Mouse (Mus musculus) liver, postnatal 0 days (tissue): Measurements from ENCODE around the gene Arhgap1. TPM values are rescaled to one million over a fixed set of nuclear protein-coding genes. Genes with fewer than 3 reads are reported as not detected.
A peak's percentile ranks its signal among the peaks of the same experiment; 100 is the strongest.

ENCODE experiments used
- ATAC-seq: fragments of 200-750 bp; cut with Nextera tagmentation; 2 replicates; pipeline ENCODE4 v1.8.0; 2017; ENCODE audit warnings: mild to moderate bottlenecking, moderate library complexity
- DNase-seq: peaks from one replicate; pipeline ENCODE4 v3.0.0-alpha.2; 2016
- H3K27ac ChIP-seq: fragments of 300-500 bp; sonication (generic); 2 replicates; pipeline ENCODE4 v1.5.1; 2014; ENCODE audit warnings: antibody characterized with exemption, moderate library complexity, mild to moderate bottlenecking, low read depth
- H3K27me3 ChIP-seq: fragments of 300-500 bp; sonication (generic); 2 replicates; pipeline ENCODE4 v1.6.1; 2014; ENCODE audit warnings: low read length, control low read depth, mixed read lengths; ENCODE audit not compliant: insufficient read depth
- H3K36me3 ChIP-seq: fragments of 300-500 bp; sonication (generic); replicated peaks from 2 replicates; pipeline ENCODE4 v1.6.1; 2014; ENCODE audit warnings: mild to moderate bottlenecking, control low read depth, low read length, moderate library complexity, mixed read lengths; ENCODE audit not compliant: insufficient read depth
- H3K4me1 ChIP-seq: fragments of 300-500 bp; sonication (generic); 2 replicates; pipeline ENCODE4 v1.6.1; 2014; ENCODE audit warnings: antibody characterized with exemption, mild to moderate bottlenecking, control low read depth; ENCODE audit not compliant: insufficient read depth
- H3K4me2 ChIP-seq: fragments of 300-500 bp; sonication (generic); 2 replicates; pipeline ENCODE4 v1.6.1; 2014; ENCODE audit warnings: low read depth, mild to moderate bottlenecking, low read length, moderate library complexity, mixed read lengths
- H3K4me3 ChIP-seq: fragments of 300-500 bp; sonication (generic); 2 replicates; pipeline ENCODE4 v1.5.1; 2014; ENCODE audit warnings: low read depth, low read length
- H3K9ac ChIP-seq: fragments of 300-500 bp; sonication (generic); replicated peaks from 2 replicates; pipeline ENCODE4 v1.6.1; 2014; ENCODE audit warnings: mild to moderate bottlenecking, moderate library complexity
- H3K9me3 ChIP-seq: fragments of 300-500 bp; sonication (generic); 2 replicates; pipeline ENCODE4 v1.6.1; 2016; ENCODE audit warnings: mild to moderate bottlenecking, control low read depth, low read length, mixed read lengths
- CTCF ChIP-seq: sonication (generic); IDR thresholded peaks from 2 replicates; pipeline ENCODE4 v1.5.1; 2016; ENCODE audit warnings: antibody characterized with exemption, low read depth
- EP300 ChIP-seq: IDR thresholded peaks from 2 replicates; pipeline ENCODE4 v1.6.1; 2016; ENCODE audit warnings: antibody characterized with exemption, low read depth, mild to moderate bottlenecking
- WGBS: fragments of 180-500 bp; shearing (Covaris S2); extraction: QIAGEN DNeasy Blood & Tissue Kit; methylation state at CpG from one replicate; pipeline ENCODE4 v1.1.7; 2014; ENCODE audit not compliant: insufficient replicate concordance; 5-methylcytosine and 5-hydroxymethylcytosine counted together
- polyA plus RNA-seq: library from polyadenylated mRNA; unstranded; fragments of >200 nt; fragmentation: Nextera tagmentation; extraction: Ambion mirVana; gene quantifications from 2 replicates; pipeline ENCODE4 v1.2.1, GENCODE M21; 2015

The Arhgap1 gene
- polyA plus RNA-seq, 1 experiment from 2014 or later = 27.3 TPM

- 94% methylated on average over 2 of the region's 2 CpGs for WGBS
- no peak for ATAC-seq
- Histone ChIP-seq H3K4me3 (no peak overlapping the region), H3K27me3 (no peaks in the 10 kb centered on the region), H3K4me1 (no peaks in the 10 kb centered on the region), H3K36me3 (peaks cover 71% of the 10 kb centered on the region), H3K9ac (no peak overlapping the region), H3K27ac (no peak overlapping the region), H3K4me2 (no peak overlapping the region), H3K9me3 (no peaks in the 10 kb centered on the region)
- no peak for DNase-seq
- TF ChIP-seq EP300 = no peak
- no peak for TF ChIP-seq CTCF
Measured at GRCm38 (mm10) chr2:91673587-91673986, 23.9 kb downstream of the Arhgap1 start.

DNA sequence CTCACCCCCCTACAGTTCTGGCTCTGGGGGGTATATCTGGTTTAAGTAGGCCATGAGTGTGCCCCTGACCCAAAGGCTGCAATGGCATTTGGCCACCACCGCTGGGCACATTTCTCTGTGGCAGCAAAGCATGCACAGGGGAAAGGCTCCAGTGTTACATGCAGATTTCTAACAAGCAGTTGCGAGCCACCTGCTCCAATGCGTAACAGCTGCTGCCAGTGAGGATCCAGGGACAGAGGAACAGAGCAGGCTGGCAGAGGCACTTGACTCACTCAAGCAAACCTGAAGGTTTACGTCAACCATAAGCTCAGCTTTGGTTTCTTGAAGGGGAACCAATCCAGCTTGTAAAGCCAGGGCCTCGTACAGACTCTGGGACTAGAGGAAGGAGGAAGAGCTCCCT, 25.2 kb downstream of the Arhgap1 start:
- no peaks in the 10 kb centered on the region for H3K4me1 ChIP-seq
- peaks cover 67% of the 10 kb centered on the region for H3K36me3 ChIP-seq
- no peak overlapping the region for H3K27ac ChIP-seq
- no peak for ATAC-seq
- no peak for DNase-seq
- WGBS = 80% methylated on average over 5 of the region's 5 CpGs
- H3K9ac ChIP-seq = no peak overlapping the region
- H3K4me2 ChIP-seq = no peak overlapping the region
- no peaks in the 10 kb centered on the region for H3K9me3 ChIP-seq
- H3K4me3 ChIP-seq = no peak overlapping the region
- no peaks in the 10 kb centered on the region for H3K27me3 ChIP-seq
- no peak for TF ChIP-seq CTCF

DNA sequence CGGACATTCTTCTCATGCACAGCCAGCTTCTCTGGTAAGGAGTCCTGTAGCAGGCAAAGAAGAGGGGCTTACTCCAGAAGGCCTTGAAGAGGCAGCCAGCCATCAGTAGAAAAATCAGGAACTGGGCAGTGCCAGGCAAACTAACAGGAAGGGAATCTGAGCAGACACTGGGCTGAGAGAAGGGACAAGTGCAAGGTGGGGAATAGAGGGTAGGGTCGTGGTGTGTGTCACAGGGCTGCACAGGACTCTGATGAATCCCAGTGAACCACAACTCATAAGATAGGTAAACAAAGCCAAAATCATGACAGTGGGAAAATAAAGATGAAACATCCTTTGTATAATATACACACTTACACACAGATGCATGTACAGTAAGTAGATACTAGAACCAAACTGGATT, 26.8 kb downstream of the Arhgap1 start:
- ATAC-seq (no peak), DNase-seq (no peak)
- 64% methylated on average over 2 of the region's 2 CpGs for WGBS
- Histone ChIP-seq H3K4me2 (no peak overlapping the region), H3K36me3 (peaks cover 67% of the 10 kb centered on the region), H3K4me1 (no peaks in the 10 kb centered on the region), H3K4me3 (no peak overlapping the region), H3K27ac (no peak overlapping the region), H3K9ac (no peak overlapping the region), H3K9me3 (no peaks in the 10 kb centered on the region), H3K27me3 (no peaks in the 10 kb centered on the region)
- no peak for TF ChIP-seq EP300
- no peak for TF ChIP-seq CTCF

- Histone ChIP-seq H3K4me1 (no peaks in the 10 kb centered on the region), H3K4me2 (no peak overlapping the region), H3K27me3 (no peaks in the 10 kb centered on the region), H3K36me3 (peaks cover 72% of the 10 kb centered on the region), H3K9me3 (no peaks in the 10 kb centered on the region), H3K4me3 (no peak overlapping the region), H3K9ac (no peak overlapping the region), H3K27ac (no peak overlapping the region)
- DNase-seq (no peak), ATAC-seq (no peak)
- no peak for TF ChIP-seq CTCF
- TF ChIP-seq EP300 = no peak
Measured at GRCm38 (mm10) chr2:91676961-91677360, 27.3 kb downstream of the Arhgap1 start.

GRCm38 (mm10) chr2:91682850-91683249, 33.2 kb downstream of the Arhgap1 start:
- WGBS = 60% methylated on average over 4 of the region's 4 CpGs
- peak; percentile 56 for TF ChIP-seq CTCF
- TF ChIP-seq EP300 = no peak
- H3K4me3 ChIP-seq = no peak overlapping the region
- no peak overlapping the region for H3K27ac ChIP-seq
- H3K9me3 ChIP-seq = no peaks in the 10 kb centered on the region
- H3K4me2 ChIP-seq = no peak overlapping the region
- no peak for ATAC-seq
- H3K27me3 ChIP-seq = no peaks in the 10 kb centered on the region
- peak; percentile 48 for DNase-seq
- H3K4me1 ChIP-seq = no peaks in the 10 kb centered on the region
- no peak overlapping the region for H3K9ac ChIP-seq
- H3K36me3 ChIP-seq = peaks cover 61% of the 10 kb centered on the region

DNA sequence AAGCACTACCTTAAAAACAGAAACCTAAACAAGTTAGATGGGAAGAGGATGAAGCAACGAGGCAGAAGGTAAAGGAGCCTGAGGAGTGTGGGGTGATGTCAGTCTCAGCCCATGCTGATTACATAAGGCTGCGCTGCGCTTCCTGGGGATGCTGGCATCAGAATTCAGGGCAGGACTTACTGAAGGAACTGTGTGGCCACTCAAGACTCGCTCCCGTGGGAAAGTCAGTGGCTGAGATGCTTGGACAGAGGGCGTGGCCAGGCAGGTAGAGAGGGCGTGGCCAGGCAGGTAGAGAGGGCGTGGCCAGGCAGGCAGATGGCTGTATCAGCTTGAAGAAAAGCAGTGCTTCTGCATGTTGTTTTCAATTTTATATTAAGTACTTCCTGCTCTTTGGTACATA, 34.3 kb downstream of the Arhgap1 start:
- DNase-seq (no peak), ATAC-seq (no peak)
- H3K4me1 ChIP-seq = no peaks in the 10 kb centered on the region
- H3K9ac ChIP-seq = no peak overlapping the region
- H3K9me3 ChIP-seq = no peaks in the 10 kb centered on the region
- no peak overlapping the region for H3K4me2 ChIP-seq
- H3K4me3 ChIP-seq = no peak overlapping the region
- H3K36me3 ChIP-seq = peaks cover 59% of the 10 kb centered on the region
- no peak overlapping the region for H3K27ac ChIP-seq
- no peaks in the 10 kb centered on the region for H3K27me3 ChIP-seq
- no peak for TF ChIP-seq EP300
- no peak for TF ChIP-seq CTCF
- 79% methylated on average over 8 of the region's 8 CpGs for WGBS

- peaks cover 57% of the 10 kb centered on the region for H3K36me3 ChIP-seq
- H3K4me2 ChIP-seq = no peak overlapping the region
- H3K9ac ChIP-seq = no peak overlapping the region
- H3K4me3 ChIP-seq = no peak overlapping the region
- H3K4me1 ChIP-seq = no peaks in the 10 kb centered on the region
- DNase-seq (no peak), ATAC-seq (no peak)
- no peak overlapping the region for H3K27ac ChIP-seq
- WGBS = 89% methylated on average over 7 of the region's 7 CpGs
- H3K27me3 ChIP-seq = no peaks in the 10 kb centered on the region
- H3K9me3 ChIP-seq = no peaks in the 10 kb centered on the region
- no peak for TF ChIP-seq CTCF
- TF ChIP-seq EP300 = no peak
Measured at GRCm38 (mm10) chr2:91689452-91689851, 39.8 kb downstream of the Arhgap1 start.
